Mouse (Mus musculus) heart, postnatal 0 days (tissue): ENCODE data around the gene 4930469K13Rik. TPM values are rescaled to one million over a fixed set of nuclear protein-coding genes. Genes with fewer than 3 reads are reported as not detected.

Experiments used
- ATAC-seq: fragments of 200-750 bp; cut with Nextera tagmentation; 2 replicates; pipeline ENCODE4 v1.8.0; 2017; ENCODE audit warnings: low read depth, moderate number of reproducible peaks, moderate library complexity; ENCODE audit not compliant: insufficient read depth
- DNase-seq: peaks from one replicate; pipeline ENCODE4 v3.0.0-alpha.2; 2016; ENCODE audit warnings: low spot score
- H3K27ac ChIP-seq: fragments of 300-500 bp; sonication (generic); 2 replicates; pipeline ENCODE4 v1.5.1; 2014; ENCODE audit warnings: low read depth, mild to moderate bottlenecking
- H3K27me3 ChIP-seq: fragments of 300-500 bp; sonication (generic); 2 replicates; pipeline ENCODE4 v1.6.1; 2014; ENCODE audit warnings: low read length, mixed read lengths; ENCODE audit not compliant: control insufficient read depth, insufficient read depth
- H3K36me3 ChIP-seq: fragments of 300-500 bp; sonication (generic); replicated peaks from 2 replicates; pipeline ENCODE4 v1.6.1; 2014; ENCODE audit warnings: low read length, mixed read lengths; ENCODE audit not compliant: control insufficient read depth, insufficient read depth
- H3K4me1 ChIP-seq: fragments of 300-500 bp; sonication (generic); 2 replicates; pipeline ENCODE4 v1.6.1; 2014; ENCODE audit warnings: antibody characterized with exemption; ENCODE audit not compliant: control insufficient read depth, insufficient read depth
- H3K4me2 ChIP-seq: fragments of 300-500 bp; sonication (generic); 2 replicates; pipeline ENCODE4 v1.6.1; 2014; ENCODE audit warnings: low read depth, mild to moderate bottlenecking, low read length, moderate library complexity
- H3K4me3 ChIP-seq: fragments of 300-500 bp; sonication (generic); 2 replicates; pipeline ENCODE4 v1.5.1; 2014; ENCODE audit warnings: low read depth, low read length
- H3K9ac ChIP-seq: fragments of 300-500 bp; sonication (generic); replicated peaks from 2 replicates; pipeline ENCODE4 v1.6.1; 2014; ENCODE audit warnings: low read depth, low read length, mixed read lengths
- H3K9me3 ChIP-seq: fragments of 300-500 bp; sonication (generic); replicated peaks from 2 replicates; pipeline ENCODE4 v1.6.1; 2016; ENCODE audit warnings: low read length; ENCODE audit not compliant: control insufficient read depth
- CTCF ChIP-seq: IDR thresholded peaks from 2 replicates; pipeline ENCODE4 v1.5.1; 2016; ENCODE audit warnings: antibody characterized with exemption, control low read depth, low read depth
- EP300 ChIP-seq: IDR thresholded peaks from 2 replicates; pipeline ENCODE4 v1.6.1; 2016; ENCODE audit warnings: antibody characterized with exemption, low read depth
- WGBS: fragments of 180-500 bp; shearing (Covaris S2); extraction: QIAGEN DNeasy Blood & Tissue Kit; methylation state at CpG from one replicate; pipeline ENCODE4 v1.1.7; 2014; 5-methylcytosine and 5-hydroxymethylcytosine counted together
- polyA plus RNA-seq: library from polyadenylated mRNA; unstranded; fragments of >200 nt; fragmentation: Nextera tagmentation; extraction: Ambion mirVana; gene quantifications from 2 replicates; pipeline ENCODE4 v1.2.1, GENCODE M21; 2015
- total RNA-seq: library from RNA; depleted of rRNA; stranded (reverse); fragments of >200 nt; gene quantifications from 2 replicates; pipeline ENCODE4 v1.2.3, GENCODE M21; 2014; ENCODE audit warnings: low replicate concordance

The 4930469K13Rik gene
- total and polyA plus RNA-seq, 2 experiments from 2014 or later: not detected

DNA sequence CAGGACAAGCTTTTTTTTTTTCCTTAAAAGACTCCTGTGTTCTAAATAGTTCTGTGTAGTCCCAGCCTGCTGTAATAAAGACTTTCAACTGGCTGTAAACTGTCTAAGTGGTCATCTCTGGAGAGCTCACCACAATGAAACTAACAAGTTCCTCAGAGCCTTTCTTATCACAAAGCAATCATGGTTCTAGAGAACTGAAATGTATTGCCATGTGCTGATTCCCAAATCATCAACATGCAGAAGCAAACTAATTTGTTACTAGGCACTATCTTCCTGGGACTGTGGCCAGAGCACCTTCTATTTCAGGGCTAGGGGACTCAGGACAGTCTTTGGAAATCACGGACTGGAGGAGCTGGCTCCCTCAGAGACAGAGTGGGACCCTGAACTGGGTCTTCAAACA, 154.8 kb downstream of the 4930469K13Rik start:
- no peak overlapping the region for H3K9ac ChIP-seq
- H3K4me2 ChIP-seq: no peak overlapping the region
- ATAC-seq: no peak
- no peaks in the 10 kb centered on the region for H3K36me3 ChIP-seq
- whole genome bisulfite sequencing: 58% methylated on average over 1 of the region's 1 CpGs
- H3K4me3 ChIP-seq: no peak overlapping the region
- H3K27me3 ChIP-seq: no peaks in the 10 kb centered on the region
- H3K9me3 ChIP-seq: no peaks in the 10 kb centered on the region
- TF ChIP-seq EP300 (no peak), CTCF (no peak)
- no peaks in the 10 kb centered on the region for H3K4me1 ChIP-seq
- DNase-seq: no peak
- H3K27ac ChIP-seq: no peak overlapping the region

DNA sequence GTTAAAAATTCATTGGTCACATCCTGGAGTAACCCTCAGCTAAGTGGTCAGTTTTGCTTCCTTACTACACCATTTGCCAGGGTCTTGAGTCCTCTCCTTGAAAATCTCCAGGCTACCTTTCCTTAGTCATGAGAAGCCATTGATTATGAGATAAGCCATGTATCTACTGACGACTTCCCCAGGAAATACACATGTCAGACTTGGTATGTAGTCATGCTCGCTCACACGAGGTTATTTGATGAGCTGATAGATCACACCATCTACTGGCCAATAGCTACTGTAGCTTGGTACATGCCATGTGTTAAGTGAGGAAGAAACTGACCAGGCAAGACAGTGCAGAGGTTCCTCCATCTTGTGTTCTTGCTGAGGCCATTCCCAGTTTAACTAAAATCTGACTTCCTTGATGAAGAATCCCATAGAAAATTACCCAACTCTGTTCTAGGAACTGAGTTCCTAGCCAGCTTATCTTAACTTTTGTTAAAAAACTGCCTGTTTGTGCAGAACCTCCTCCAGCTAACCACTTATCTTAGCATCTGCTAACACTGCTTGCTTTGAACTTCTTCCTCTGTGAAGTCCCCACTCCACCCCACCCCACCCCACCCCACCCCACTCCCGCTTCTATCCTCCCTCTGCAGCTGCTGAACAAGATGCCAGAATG, 158.8 kb downstream of the 4930469K13Rik start:
- ATAC-seq (no peak), DNase-seq (no peak)
- Histone ChIP-seq H3K27ac (no peak overlapping the region; the same call in 1 of the 2 replicates), H3K36me3 (no peaks in the 10 kb centered on the region), H3K4me2 (no peak overlapping the region), H3K4me3 (no peak overlapping the region), H3K9ac (no peak overlapping the region), H3K27me3 (no peaks in the 10 kb centered on the region), H3K9me3 (no peaks in the 10 kb centered on the region), H3K4me1 (no peaks in the 10 kb centered on the region)
- TF ChIP-seq EP300 (no peak), CTCF (no peak)
- WGBS: 52% methylated on average over 4 of the region's 4 CpGs

DNA sequence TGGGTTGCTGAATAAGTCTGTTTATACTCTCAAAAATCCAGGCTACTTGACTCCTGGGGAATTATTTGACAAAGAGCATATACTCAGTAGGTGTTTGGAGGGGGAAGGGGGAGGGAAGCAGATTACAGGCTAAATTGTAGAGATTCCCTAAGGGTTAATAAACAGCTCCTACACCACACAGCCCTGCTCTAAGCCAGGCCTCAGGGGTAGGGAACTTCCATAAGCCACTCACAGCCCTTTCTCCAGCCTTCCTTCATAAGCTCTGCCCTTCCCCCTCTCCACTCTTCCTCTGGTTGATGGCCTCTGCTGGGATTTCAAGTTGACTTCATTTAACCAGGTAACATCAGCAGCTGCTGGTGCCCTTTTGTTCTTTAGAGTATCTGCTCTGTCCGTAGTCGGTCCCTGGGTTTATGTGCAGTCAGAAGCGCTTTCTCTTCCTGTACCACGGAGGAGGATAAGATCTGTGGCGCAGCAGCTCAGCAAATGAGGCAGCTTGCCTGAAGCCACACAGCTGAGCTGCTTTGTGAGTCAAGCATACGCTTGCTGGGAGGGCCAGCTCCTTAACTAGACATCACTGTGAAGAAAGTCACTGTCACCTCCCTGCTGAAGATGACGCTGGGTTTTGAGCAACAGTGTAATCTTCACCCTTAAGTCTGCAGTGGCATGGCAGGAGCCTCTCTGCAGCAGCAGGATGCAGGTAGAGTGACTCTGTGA, 159.6 kb downstream of the 4930469K13Rik start:
- Histone ChIP-seq H3K27me3 (no peaks in the 10 kb centered on the region), H3K36me3 (no peaks in the 10 kb centered on the region), H3K4me2 (no peak overlapping the region), H3K4me1 (no peaks in the 10 kb centered on the region), H3K4me3 (no peak overlapping the region), H3K9ac (no peak overlapping the region), H3K9me3 (no peaks in the 10 kb centered on the region), H3K27ac (no peak overlapping the region; the same call in 1 of the 2 replicates)
- DNase-seq (no peak), ATAC-seq (no peak)
- WGBS: 46% methylated on average over 7 of the region's 7 CpGs
- TF ChIP-seq CTCF (no peak), EP300 (no peak)

DNA sequence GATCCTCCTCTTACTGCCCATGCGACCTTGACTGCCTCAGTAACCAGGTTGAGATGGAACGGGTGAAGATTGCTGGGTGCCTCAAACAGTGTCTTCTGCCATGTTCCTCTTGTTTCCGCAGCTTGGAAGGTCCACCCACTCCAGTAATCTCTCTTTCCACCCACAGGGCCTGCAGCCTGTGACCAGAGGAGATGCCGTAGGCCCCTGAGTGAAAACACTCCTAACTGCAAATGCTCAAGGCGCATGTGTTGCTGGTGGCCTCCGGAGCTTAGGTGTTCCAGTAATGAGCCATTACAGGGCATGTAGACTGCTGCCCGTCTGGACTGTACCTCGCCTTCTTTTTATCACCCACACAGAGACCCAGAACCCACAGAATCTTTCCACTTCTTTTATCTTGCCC, 160.7 kb downstream of the 4930469K13Rik start:
- WGBS: 82% methylated on average over 8 of the region's 8 CpGs
- Histone ChIP-seq H3K27ac (no peak overlapping the region), H3K36me3 (no peaks in the 10 kb centered on the region), H3K9ac (no peak overlapping the region), H3K4me2 (no peak overlapping the region), H3K27me3 (no peaks in the 10 kb centered on the region), H3K9me3 (no peaks in the 10 kb centered on the region), H3K4me3 (no peak overlapping the region), H3K4me1 (no peaks in the 10 kb centered on the region)
- no peak for ATAC-seq
- TF ChIP-seq EP300: no peak
- TF ChIP-seq CTCF: no peak
- no peak for DNase-seq

DNA sequence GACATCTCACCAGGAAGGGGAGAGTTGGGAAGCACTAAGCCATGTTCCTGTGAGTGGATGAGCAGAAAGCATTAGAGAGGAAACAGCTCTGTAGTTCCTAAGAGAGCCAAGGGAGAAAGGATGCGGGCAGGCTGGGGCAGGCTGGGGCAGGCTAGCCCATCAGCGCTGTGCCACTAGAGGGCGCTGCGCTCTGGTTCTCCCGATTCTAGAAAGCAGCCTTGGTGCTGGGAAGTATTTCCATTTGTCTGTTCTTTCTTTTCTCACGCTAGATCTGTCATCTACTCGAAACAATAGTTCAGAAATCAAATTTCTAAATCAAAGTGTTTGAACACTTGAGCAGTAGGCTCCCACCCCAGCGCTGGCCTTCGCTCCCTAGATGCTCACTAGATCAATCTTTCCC, 164.1 kb downstream of the 4930469K13Rik start:
- Histone ChIP-seq H3K9me3 (no peaks in the 10 kb centered on the region), H3K4me3 (no peak overlapping the region), H3K9ac (no peak overlapping the region), H3K4me1 (0 out of 2 replicates have a peak, but pooled peaks cover 6% of the 10 kb centered on the region), H3K27me3 (0 out of 2 replicates have a peak, but pooled peaks cover 3% of the 10 kb centered on the region), H3K4me2 (no peak overlapping the region), H3K27ac (no peak overlapping the region), H3K36me3 (no peaks in the 10 kb centered on the region)
- DNase-seq: no peak
- 51% methylated on average over 9 of the region's 9 CpGs for WGBS
- TF ChIP-seq CTCF (no peak), EP300 (no peak)
- no peak for ATAC-seq
